Mouse (Mus musculus) midbrain, embryonic 15.5 days (tissue): ENCODE data around the gene Irf9. TPM values are rescaled to one million over a fixed set of nuclear protein-coding genes. Genes with fewer than 3 reads are reported as not detected.

Experiments used
- ATAC-seq: fragments of 200-750 bp; cut with Nextera tagmentation; replicated peaks from 2 replicates; pipeline ENCODE4 v1.8.0; 2017; ENCODE audit warnings: moderate TSS enrichment
- H3K27ac ChIP-seq: fragments of 300-500 bp; sonication (generic); 2 replicates; pipeline ENCODE4 v1.5.1; 2015; ENCODE audit warnings: mild to moderate bottlenecking, inconsistent platforms
- H3K27me3 ChIP-seq: fragments of 300-500 bp; sonication (generic); replicated peaks from 2 replicates; pipeline ENCODE4 v1.6.1; 2015; ENCODE audit warnings: inconsistent platforms
- H3K36me3 ChIP-seq: fragments of 300-500 bp; sonication (generic); replicated peaks from 2 replicates; pipeline ENCODE4 v1.6.1; 2015; ENCODE audit warnings: inconsistent platforms
- H3K4me1 ChIP-seq: fragments of 300-500 bp; sonication (generic); 2 replicates; pipeline ENCODE4 v1.6.1; 2015; ENCODE audit warnings: inconsistent platforms
- H3K4me2 ChIP-seq: fragments of 300-500 bp; sonication (generic); 2 replicates; pipeline ENCODE4 v1.6.1; 2015; ENCODE audit warnings: inconsistent platforms, mild to moderate bottlenecking, moderate library complexity
- H3K4me3 ChIP-seq: fragments of 300-500 bp; sonication (generic); 2 replicates; pipeline ENCODE4 v1.5.1; 2015; ENCODE audit warnings: mild to moderate bottlenecking, inconsistent platforms
- H3K9ac ChIP-seq: fragments of 300-500 bp; sonication (generic); 2 replicates; pipeline ENCODE4 v1.6.1; 2015; ENCODE audit warnings: mild to moderate bottlenecking, inconsistent platforms
- H3K9me3 ChIP-seq: fragments of 300-500 bp; sonication (generic); 2 replicates; pipeline ENCODE4 v1.6.1; 2016; ENCODE audit warnings: inconsistent platforms
- WGBS: fragments of 180-500 bp; shearing (Covaris S2); methylation state at CpG from one replicate; pipeline ENCODE4 v1.1.7; 2015; ENCODE audit warnings: mixed read lengths; 5-methylcytosine and 5-hydroxymethylcytosine counted together
- polyA plus RNA-seq: library from polyadenylated mRNA; unstranded; fragments of >200 nt; fragmentation: Nextera tagmentation; extraction: Ambion mirVana; gene quantifications from 2 replicates; pipeline ENCODE4 v1.2.1, GENCODE M21; 2015

The Irf9 gene
- polyA plus RNA-seq, 1 experiment from 2014 or later: 10.0 TPM

DNA sequence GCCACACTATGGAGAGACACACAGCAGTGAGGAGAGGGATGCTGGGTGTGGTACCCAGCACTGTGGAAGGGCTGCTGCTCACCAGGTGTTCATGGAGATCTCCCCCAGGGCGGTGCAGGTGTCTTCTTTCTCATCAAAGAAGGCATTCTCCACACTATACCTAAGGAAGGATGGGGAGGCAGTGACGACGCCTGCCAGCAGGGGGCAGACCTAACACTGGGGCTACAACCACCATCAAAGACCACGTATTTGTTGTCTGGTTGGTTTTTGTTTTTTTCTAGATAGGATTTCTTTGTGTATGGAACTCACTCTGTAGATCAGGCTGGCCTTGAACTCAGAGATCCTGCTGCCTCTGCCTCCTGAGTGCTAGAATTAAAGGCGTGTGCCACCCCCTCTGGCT, 25.9 kb downstream of the Irf9 start:
- Histone ChIP-seq H3K4me1 (peaks cover 5% of the 10 kb centered on the region; the same call in 1 of the 2 replicates), H3K4me3 (no peak overlapping the region), H3K9ac (no peak overlapping the region), H3K4me2 (no peak overlapping the region), H3K36me3 (peaks cover 83% of the 10 kb centered on the region), H3K9me3 (no peaks in the 10 kb centered on the region), H3K27me3 (no peaks in the 10 kb centered on the region), H3K27ac (no peak overlapping the region)
- ATAC-seq: no peak
- WGBS: 62% methylated on average over 5 of the region's 5 CpGs

DNA sequence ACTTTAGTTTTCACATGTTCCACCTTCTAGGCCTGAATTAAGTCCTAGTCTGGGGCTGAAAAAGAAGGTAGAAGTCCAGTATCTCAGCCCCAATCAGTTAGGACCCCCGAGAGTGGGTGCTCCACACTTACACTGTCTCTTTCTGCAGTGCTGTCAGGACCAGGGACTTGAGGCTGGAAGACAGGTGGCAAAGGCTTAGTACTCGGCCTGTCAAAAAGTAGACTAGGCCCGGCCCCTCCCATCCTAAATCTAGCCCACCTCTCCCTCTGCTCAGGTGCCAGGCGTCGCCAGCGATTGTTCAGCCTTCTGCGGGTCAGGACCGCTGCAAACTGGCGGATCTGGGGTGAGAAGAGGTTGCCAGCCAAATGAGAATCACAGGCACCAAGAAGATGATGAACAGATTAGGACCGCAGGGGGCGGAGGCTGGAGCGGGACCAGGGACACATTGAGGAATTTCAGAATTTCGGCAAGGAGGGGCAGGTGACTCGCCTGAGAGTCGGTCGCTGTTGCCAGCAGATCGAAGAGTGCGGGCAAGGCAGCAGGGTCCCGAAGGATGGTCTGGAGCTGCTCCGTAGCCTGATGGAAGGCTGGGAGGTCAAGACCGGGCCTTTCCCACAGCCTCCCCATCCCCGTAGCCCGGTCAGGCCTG, 31.6 kb downstream of the Irf9 start:
- ATAC-seq: peak; percentile 79
- Histone ChIP-seq H3K9me3 (no peaks in the 10 kb centered on the region), H3K4me2 (peak overlapping the region; percentile 90), H3K27ac (peak overlapping the region; percentile 78), H3K4me3 (peak overlapping the region; percentile 66), H3K27me3 (no peaks in the 10 kb centered on the region), H3K36me3 (peaks cover 56% of the 10 kb centered on the region), H3K4me1 (peaks cover 20% of the 10 kb centered on the region), H3K9ac (peak overlapping the region; percentile 72)
- 3% methylated on average over 23 of the region's 23 CpGs for WGBS

DNA sequence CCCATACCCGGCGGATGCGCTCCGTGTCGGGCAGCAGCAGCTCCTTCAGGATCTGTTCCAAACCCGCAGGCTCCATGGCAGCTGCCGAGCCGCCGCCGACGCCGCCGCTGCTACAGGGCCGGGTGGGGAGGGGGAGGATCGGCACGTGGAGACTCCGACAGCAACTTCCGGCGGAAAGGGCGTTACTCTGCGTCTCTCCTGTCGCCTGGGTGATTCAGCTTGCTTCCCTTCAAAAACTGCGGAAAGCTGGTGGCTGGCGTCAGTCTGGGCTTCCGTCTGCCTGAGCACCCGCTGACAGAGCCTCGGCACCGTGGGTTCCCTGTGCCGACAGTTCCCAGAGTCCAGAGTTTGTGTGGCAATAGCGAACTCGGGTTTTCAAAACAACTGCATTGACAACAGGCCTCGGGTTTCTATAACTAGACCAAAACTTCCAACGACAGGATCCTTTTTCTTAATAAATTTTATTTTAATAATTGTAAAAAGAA, 32.2 kb downstream of the Irf9 start, which contains the start of gene Ipo4:
TSS of gene Ipo4 (minus strand) at position 435 of the 485 bp plus-strand sequence.
- Histone ChIP-seq H3K4me2 (peak within 1 kb of the TSS; percentile 90), H3K36me3 (peaks cover 55% of the 10 kb centered on the region), H3K9ac (peak within 1 kb of the TSS; percentile 72), H3K27ac (peak within 1 kb of the TSS; percentile 78), H3K4me1 (peaks cover 20% of the 10 kb centered on the region), H3K9me3 (no peaks in the 10 kb centered on the region), H3K4me3 (peak within 1 kb of the TSS; percentile 66), H3K27me3 (no peaks in the 10 kb centered on the region)
- WGBS: 1% methylated on average over 32 of the region's 33 CpGs
- ATAC-seq: peak; percentile 93

DNA sequence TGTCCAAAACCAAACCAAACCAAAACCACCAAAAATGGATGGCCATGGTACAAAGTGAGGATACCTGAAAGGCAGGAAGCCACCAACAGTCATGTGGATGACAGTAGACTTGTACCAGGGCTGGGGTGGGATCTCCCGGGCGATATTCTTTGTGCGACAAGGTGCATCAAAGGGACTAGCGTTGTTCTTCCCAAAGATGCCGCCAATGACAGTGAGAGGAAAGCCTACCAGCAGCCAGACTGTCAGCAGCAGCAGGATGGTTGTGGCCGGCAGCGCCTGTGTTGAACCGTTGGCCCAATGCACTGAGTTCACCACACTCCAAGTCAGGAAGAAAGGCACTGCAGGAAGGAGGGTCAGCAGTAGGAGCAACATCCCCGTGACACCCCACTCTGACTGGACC, 34.4 kb downstream of the Irf9 start, which contains the start of gene Gm49378:
TSS of gene Gm49378 (minus strand) at position 101 of the 400 bp plus-strand sequence.
- H3K36me3 ChIP-seq: peaks cover 40% of the 10 kb centered on the region
- WGBS: 95% methylated on average over 9 of the region's 9 CpGs
- H3K27ac ChIP-seq: no peak within 1 kb of the TSS
- no peak within 1 kb of the TSS for H3K9ac ChIP-seq
- H3K4me2 ChIP-seq: no peak within 1 kb of the TSS
- H3K27me3 ChIP-seq: no peaks in the 10 kb centered on the region
- peaks cover 27% of the 10 kb centered on the region for H3K4me1 ChIP-seq
- no peak for ATAC-seq
- no peak within 1 kb of the TSS for H3K4me3 ChIP-seq
- H3K9me3 ChIP-seq: no peaks in the 10 kb centered on the region

DNA sequence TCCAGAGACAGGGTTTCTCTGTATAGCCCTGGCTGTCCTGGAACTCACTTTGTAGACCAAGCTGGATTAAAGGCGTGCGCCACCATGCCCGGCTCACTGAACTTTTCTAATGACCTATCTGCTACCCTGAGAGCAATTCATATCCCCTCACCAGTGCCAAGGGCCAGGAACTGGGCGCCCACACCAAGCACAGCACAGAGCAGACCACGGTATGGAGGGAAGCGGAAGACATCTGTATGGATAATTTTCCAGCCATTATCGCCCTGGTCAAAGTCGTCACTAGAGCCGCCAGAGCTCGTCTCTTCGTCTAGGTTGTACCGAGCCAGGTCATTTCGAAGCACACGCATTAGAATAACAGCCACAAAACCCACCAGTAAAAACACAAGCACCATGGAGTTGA, 37.4 kb downstream of the Irf9 start:
- Histone ChIP-seq H3K9me3 (no peaks in the 10 kb centered on the region), H3K4me3 (no peak overlapping the region), H3K9ac (no peak overlapping the region; the same call in 1 of the 2 replicates), H3K27me3 (no peaks in the 10 kb centered on the region), H3K4me2 (no peak overlapping the region), H3K36me3 (peaks cover 31% of the 10 kb centered on the region), H3K27ac (no peak overlapping the region), H3K4me1 (peaks cover 30% of the 10 kb centered on the region)
- ATAC-seq: no peak
- 96% methylated on average over 14 of the region's 14 CpGs for WGBS

DNA sequence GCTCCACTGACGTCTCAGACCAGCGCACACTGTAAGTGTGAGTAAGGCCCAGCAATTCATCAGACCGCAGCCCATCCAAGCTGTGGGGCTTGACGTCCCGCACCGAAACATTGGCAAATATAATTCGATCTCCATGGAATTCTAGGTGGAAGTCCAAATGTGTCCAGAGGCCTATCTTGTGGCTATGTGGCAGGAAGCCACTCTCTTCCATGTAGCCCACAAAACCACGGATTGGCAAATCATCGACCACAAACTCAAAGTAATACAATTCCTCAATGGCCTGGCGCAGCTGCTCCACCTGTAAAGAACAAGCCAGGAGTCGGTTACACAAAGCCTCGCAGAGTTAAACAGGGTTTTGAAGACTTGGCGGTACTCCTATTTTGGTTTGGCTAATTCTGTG, 37.9 kb downstream of the Irf9 start:
- Histone ChIP-seq H3K9me3 (no peaks in the 10 kb centered on the region), H3K9ac (no peak overlapping the region), H3K27me3 (no peaks in the 10 kb centered on the region), H3K36me3 (peaks cover 31% of the 10 kb centered on the region), H3K4me2 (no peak overlapping the region), H3K4me1 (peaks cover 26% of the 10 kb centered on the region), H3K27ac (no peak overlapping the region), H3K4me3 (no peak overlapping the region)
- no peak for ATAC-seq
- 95% methylated on average over 13 of the region's 13 CpGs for WGBS

DNA sequence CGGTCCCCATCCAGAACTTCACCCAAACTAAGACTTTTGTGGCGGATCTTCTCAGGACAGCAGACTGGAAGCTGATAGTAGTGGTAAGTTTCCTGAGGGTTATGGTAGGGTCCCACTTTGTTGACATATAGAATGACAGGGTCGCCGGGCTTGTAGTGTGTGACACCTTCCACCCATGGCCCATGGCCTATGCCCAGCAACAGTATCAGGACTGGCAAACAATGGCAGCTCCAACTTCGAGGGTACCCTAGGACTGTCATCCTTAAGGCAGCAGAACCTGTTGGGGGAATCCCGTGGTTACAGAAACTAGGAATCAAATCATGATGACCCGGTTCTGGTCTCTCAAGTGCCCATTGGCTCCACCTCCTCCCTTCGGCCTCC, 39.3 kb downstream of the Irf9 start:
- Histone ChIP-seq H3K36me3 (peaks cover 27% of the 10 kb centered on the region), H3K9me3 (no peaks in the 10 kb centered on the region), H3K4me1 (peaks cover 23% of the 10 kb centered on the region), H3K9ac (peak overlapping the region; percentile 85), H3K4me3 (peak overlapping the region; percentile 87), H3K4me2 (peak overlapping the region; percentile 70), H3K27me3 (no peaks in the 10 kb centered on the region), H3K27ac (peak overlapping the region; percentile 96)
- peak; percentile 59 for ATAC-seq
- WGBS: 16% methylated on average over 8 of the region's 8 CpGs

DNA sequence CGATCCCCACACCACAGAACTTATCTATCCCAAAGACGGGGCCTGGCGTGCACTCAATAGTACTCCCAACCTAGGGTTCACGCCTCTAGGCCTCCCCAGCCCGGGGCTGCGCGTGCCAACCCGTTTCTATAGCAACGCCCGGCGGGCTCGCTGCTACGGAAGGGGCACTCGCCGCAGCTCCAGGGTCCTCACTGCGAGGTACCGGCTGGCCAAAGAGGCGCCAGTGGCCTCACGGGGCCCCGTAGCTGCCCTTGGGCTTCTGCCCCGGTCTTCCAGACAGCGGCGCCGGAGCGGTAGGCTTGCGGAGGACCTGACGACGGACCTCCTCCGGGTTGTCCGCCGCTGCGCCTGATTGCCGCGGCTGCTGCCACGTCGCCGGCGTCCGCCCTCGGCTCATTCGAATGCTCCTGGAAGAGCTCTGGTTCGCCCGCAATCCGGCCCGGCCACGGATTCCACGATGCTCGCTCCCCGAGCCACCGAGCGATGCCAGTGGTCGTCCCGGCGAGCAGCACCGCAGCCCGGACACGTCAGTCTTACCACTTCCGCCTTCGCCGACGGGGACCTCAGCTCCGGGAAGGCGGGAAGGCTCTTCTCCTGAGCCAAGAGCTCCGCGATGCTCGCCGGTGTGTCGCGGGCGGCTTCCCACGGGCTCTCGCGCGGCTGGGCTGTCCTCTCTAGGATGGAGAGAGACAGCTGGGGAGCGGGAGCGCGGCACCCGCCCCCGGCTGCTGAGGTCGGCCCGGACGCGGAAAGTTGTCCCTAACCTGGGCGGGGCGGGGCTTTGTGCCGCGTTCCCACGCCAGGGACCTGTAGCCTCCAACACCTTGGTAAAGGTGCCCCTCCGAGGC, 39.9 kb downstream of the Irf9 start, which contains the start of gene Tm9sf1:
TSS of gene Tm9sf1 (minus strand) at position 747 of the 848 bp plus-strand sequence.
- ATAC-seq: peak; percentile 92
- Histone ChIP-seq H3K27ac (peak within 1 kb of the TSS; percentile 96), H3K4me2 (peak within 1 kb of the TSS; percentile 70), H3K4me1 (peaks cover 23% of the 10 kb centered on the region), H3K27me3 (no peaks in the 10 kb centered on the region), H3K4me3 (peak within 1 kb of the TSS; percentile 87), H3K9me3 (no peaks in the 10 kb centered on the region), H3K36me3 (peaks cover 22% of the 10 kb centered on the region), H3K9ac (peak within 1 kb of the TSS; percentile 85)
- under 1% methylated on average over 86 of the region's 89 CpGs for WGBS

DNA sequence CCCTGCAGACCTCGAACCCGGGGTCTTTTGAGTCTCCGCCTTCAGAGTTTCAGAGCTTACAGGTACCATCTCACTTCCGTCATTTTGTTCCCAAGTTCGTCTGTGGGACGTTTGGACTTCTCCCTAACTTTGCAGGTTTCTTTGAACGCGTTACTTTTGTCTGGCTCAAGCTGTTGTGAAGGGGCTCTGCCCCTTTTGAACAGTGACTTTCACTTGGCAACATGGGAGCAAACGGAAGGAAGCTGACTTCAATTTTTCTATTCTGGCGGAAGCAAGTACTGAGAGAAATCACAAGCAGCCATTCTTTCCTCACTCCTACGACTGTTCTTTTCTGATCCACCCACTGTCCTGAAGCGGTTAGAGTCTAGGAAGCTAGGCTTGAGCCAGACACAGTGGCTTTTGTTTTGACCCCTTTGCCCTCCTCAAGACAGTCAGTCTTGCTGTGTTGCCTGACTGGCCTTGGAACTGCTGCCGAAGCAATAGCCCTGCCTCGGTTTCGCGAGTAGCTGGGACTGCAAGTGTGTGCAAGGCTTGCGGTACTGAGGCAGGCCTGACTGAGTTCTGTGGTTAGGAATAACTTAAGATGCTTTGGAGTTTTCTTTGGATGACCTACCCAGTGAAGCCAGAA, 41.0 kb downstream of the Irf9 start:
- ATAC-seq: no peak
- peak overlapping the region; percentile 87 for H3K4me3 ChIP-seq
- H3K27ac ChIP-seq: no peak overlapping the region

DNA sequence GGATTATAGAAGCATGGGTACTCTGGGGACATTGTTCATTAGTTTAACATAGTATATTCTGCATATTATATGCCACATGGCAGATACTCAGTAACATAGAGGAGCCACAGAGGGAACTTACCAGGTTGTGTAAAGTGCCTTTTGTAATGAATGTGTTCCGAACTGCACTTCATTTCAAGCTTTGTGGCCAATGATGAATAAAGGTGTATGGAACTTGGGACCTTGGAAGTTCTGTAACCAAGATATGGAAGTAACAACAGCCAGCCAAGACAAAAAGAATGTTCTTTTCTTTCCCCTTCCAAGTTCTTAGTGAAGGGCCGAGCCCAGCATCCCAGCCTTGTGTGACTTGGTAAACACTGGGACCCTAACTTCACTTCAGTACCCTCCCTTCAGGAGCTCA, 46.5 kb downstream of the Irf9 start, which contains the start of gene Tssk4:
TSS of gene Tssk4 (plus strand) at position 301 of the 400 bp plus-strand sequence.
- H3K4me2 ChIP-seq: no peak within 1 kb of the TSS
- H3K27me3 ChIP-seq: no peaks in the 10 kb centered on the region
- no peak within 1 kb of the TSS for H3K27ac ChIP-seq
- 89% methylated on average over 2 of the region's 2 CpGs for WGBS
- no peak within 1 kb of the TSS for H3K9ac ChIP-seq
- no peaks in the 10 kb centered on the region for H3K36me3 ChIP-seq
- H3K4me1 ChIP-seq: peaks cover 7% of the 10 kb centered on the region; the same call in 1 of the 2 replicates
- no peaks in the 10 kb centered on the region for H3K9me3 ChIP-seq
- no peak within 1 kb of the TSS for H3K4me3 ChIP-seq
- ATAC-seq: no peak

More for the DNA sequence above, 41.0 kb downstream of the Irf9 start:
- H3K36me3 ChIP-seq: peaks cover 17% of the 10 kb centered on the region
- H3K4me2 ChIP-seq: peak overlapping the region; percentile 70
- 30% methylated on average over 17 of the region's 17 CpGs for WGBS
- peaks cover 23% of the 10 kb centered on the region for H3K4me1 ChIP-seq
- H3K27me3 ChIP-seq: no peaks in the 10 kb centered on the region
- no peaks in the 10 kb centered on the region for H3K9me3 ChIP-seq
- peak overlapping the region; percentile 85; the same call in 1 of the 2 replicates for H3K9ac ChIP-seq

DNA sequence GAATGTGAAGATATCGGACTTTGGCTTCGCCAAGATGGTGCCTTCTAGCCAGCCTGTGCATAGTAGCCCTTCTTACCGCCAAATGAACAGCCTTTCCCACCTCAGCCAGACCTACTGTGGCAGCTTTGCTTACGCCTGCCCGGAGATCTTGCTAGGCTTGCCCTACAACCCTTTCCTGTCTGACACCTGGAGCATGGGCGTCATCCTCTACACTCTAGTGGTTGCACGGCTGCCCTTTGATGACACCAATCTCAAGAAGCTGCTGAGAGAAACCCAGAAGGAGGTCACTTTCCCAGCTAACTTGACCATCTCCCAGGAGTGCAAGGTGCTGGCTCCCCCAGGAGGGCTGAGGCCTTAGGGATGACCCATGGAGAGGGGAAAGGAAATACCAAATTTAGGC, 48.2 kb downstream of the Irf9 start:
- Histone ChIP-seq H3K4me2 (no peak overlapping the region), H3K4me1 (no peaks in the 10 kb centered on the region), H3K36me3 (no peaks in the 10 kb centered on the region), H3K27me3 (no peaks in the 10 kb centered on the region), H3K9me3 (no peaks in the 10 kb centered on the region), H3K9ac (no peak overlapping the region), H3K27ac (no peak overlapping the region), H3K4me3 (no peak overlapping the region)
- ATAC-seq: no peak; the same call in 1 of the 2 replicates
- 89% methylated on average over 7 of the region's 7 CpGs for WGBS

DNA sequence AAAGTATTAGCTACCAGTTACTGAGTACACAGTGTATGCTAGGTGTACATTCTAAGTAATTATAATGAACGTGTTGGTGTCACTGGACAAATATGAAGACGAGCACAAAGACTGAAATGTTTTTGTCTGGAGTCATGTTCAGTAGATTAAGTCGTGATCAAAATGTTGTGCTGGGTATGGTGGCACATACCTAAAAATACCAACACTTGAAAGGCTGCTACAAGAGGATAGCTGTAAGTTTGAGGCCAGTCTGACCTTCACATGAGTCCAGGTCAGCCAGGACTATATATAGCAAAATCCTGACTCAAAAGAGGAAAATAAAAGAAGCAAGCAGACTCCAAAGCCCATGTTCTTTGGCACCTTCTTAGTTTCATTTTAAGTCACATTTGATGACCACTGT, 53.6 kb downstream of the Irf9 start:
- ATAC-seq: no peak
- H3K9ac ChIP-seq: no peak overlapping the region
- no peak overlapping the region for H3K4me2 ChIP-seq
- 0 out of 2 replicates have a peak, but pooled peaks cover 4% of the 10 kb centered on the region for H3K36me3 ChIP-seq
- no peaks in the 10 kb centered on the region for H3K27me3 ChIP-seq
- H3K9me3 ChIP-seq: no peaks in the 10 kb centered on the region
- WGBS: 88% methylated on average over 3 of the region's 3 CpGs
- H3K27ac ChIP-seq: no peak overlapping the region
- no peak overlapping the region for H3K4me3 ChIP-seq
- H3K4me1 ChIP-seq: peaks cover 16% of the 10 kb centered on the region
